Mouse (Mus musculus) neural tube, embryonic 13.5 days (tissue): ENCODE measurements around the gene Cd151. TPM values are rescaled to one million over a fixed set of nuclear protein-coding genes. Genes with fewer than 3 reads are reported as not detected.

Experiments used
- ATAC-seq: fragments of 200-750 bp; cut with Nextera tagmentation; 2 replicates; pipeline ENCODE4 v1.8.0; 2017; ENCODE audit warnings: low read depth, mild to moderate bottlenecking, moderate TSS enrichment, moderate library complexity
- H3K27ac ChIP-seq: fragments of 300-500 bp; sonication (generic); replicated peaks from 2 replicates; pipeline ENCODE4 v1.5.1; 2015; ENCODE audit warnings: moderate library complexity, mild to moderate bottlenecking, inconsistent platforms
- H3K27me3 ChIP-seq: fragments of 300-500 bp; sonication (generic); 2 replicates; pipeline ENCODE4 v1.6.1; 2015; ENCODE audit warnings: mild to moderate bottlenecking, inconsistent platforms
- H3K36me3 ChIP-seq: fragments of 300-500 bp; sonication (generic); 2 replicates; pipeline ENCODE4 v1.6.1; 2015; ENCODE audit warnings: mild to moderate bottlenecking, inconsistent platforms
- H3K4me1 ChIP-seq: fragments of 300-500 bp; sonication (generic); replicated peaks from 2 replicates; pipeline ENCODE4 v1.6.1; 2015; ENCODE audit warnings: inconsistent platforms
- H3K4me2 ChIP-seq: fragments of 300-500 bp; sonication (generic); 2 replicates; pipeline ENCODE4 v1.6.1; 2015; ENCODE audit warnings: inconsistent platforms, mild to moderate bottlenecking, moderate library complexity
- H3K4me3 ChIP-seq: fragments of 300-500 bp; sonication (generic); 2 replicates; pipeline ENCODE4 v1.5.1; 2015; ENCODE audit warnings: mild to moderate bottlenecking, inconsistent platforms
- H3K9ac ChIP-seq: fragments of 300-500 bp; sonication (generic); 2 replicates; pipeline ENCODE4 v1.6.1; 2015; ENCODE audit warnings: moderate library complexity, mild to moderate bottlenecking, inconsistent platforms
- H3K9me3 ChIP-seq: fragments of 300-500 bp; sonication (generic); 2 replicates; pipeline ENCODE4 v1.6.1; 2016; ENCODE audit warnings: inconsistent platforms
- WGBS: fragments of 180-500 bp; shearing (Covaris S2); methylation state at CpG from one replicate; pipeline ENCODE4 v1.1.7; 2015; 5-methylcytosine and 5-hydroxymethylcytosine counted together
- polyA plus RNA-seq: library from polyadenylated mRNA; unstranded; fragments of >200 nt; fragmentation: Nextera tagmentation; extraction: Ambion mirVana; gene quantifications from 2 replicates; pipeline ENCODE4 v1.2.1, GENCODE M21; 2015

The Cd151 gene
- polyA plus RNA-seq, 1 experiment from 2014 or later, result 22.7 TPM

DNA sequence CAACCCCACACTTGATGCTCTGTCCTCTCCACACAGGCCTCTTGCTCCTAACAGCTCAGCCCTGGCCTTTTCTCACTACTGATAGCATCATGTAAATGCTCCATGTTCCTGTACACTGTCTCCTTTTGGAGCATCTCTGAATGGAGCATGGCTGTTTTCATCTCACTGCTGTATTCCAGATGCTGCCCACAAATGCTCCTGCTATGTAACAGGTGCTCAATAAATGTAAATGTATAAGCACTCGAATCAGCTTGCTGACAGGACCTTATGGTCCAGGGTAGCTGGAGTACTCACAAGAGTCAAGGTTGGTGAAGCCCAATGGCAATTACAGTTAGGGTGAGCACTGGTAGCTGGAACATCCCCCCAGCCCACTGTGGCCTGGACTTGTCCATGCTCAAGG lies 4.0 kb downstream of the Cd151 start:
- peaks cover 34% of the 10 kb centered on the region for H3K36me3 ChIP-seq
- no peak overlapping the region for H3K4me3 ChIP-seq
- H3K27me3 ChIP-seq, result peaks cover 16% of the 10 kb centered on the region
- H3K4me2 ChIP-seq, result no peak overlapping the region
- WGBS, result 96% methylated on average over 1 of the region's 1 CpGs
- peaks cover 70% of the 10 kb centered on the region for H3K4me1 ChIP-seq
- no peak overlapping the region for H3K9ac ChIP-seq
- no peak for ATAC-seq
- H3K27ac ChIP-seq, result no peak overlapping the region
- no peaks in the 10 kb centered on the region for H3K9me3 ChIP-seq

DNA sequence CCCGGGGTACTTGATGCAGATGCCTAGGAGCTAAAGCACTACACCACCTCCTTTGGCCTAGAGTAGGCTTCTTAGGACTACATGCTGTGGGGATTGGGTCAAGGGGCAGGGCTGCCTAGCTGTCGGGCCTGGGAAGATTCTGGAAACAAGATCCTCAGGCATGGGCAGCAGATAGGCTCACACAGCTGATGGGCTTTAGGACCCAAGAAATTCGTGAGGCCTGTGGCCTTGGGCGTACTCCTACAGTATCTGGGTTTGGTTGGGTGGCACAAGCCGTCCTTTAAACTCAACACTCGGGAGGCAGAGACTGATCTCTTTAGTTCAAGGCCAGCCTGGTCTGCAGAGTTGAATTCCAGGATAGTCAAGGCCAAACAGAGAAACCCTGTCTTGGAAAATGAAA lies 5.0 kb downstream of the Cd151 start:
- no peak for ATAC-seq
- 85% methylated on average over 6 of the region's 6 CpGs for WGBS
- H3K4me2 ChIP-seq, result no peak overlapping the region

GRCm38 (mm10) chr7:141472763-141473162 lies 5.6 kb downstream of the Cd151 start:
- Histone ChIP-seq H3K4me2 (no peak overlapping the region), H3K27me3 (peaks cover 22% of the 10 kb centered on the region), H3K36me3 (peaks cover 34% of the 10 kb centered on the region), H3K9me3 (no peaks in the 10 kb centered on the region), H3K4me3 (no peak overlapping the region), H3K4me1 (peaks cover 72% of the 10 kb centered on the region), H3K9ac (no peak overlapping the region), H3K27ac (no peak overlapping the region)
- ATAC-seq, result no peak
- WGBS, result 92% methylated on average over 6 of the region's 6 CpGs

More for the DNA sequence above, 5.0 kb downstream of the Cd151 start:
- H3K27ac ChIP-seq, result no peak overlapping the region
- H3K4me1 ChIP-seq, result peaks cover 71% of the 10 kb centered on the region
- 0 out of 2 replicates have a peak overlapping the region, but pooled peaks have one; percentile 17 for H3K9ac ChIP-seq
- H3K4me3 ChIP-seq, result no peak overlapping the region
- peaks cover 34% of the 10 kb centered on the region for H3K36me3 ChIP-seq
- H3K9me3 ChIP-seq, result no peaks in the 10 kb centered on the region
- H3K27me3 ChIP-seq, result peaks cover 16% of the 10 kb centered on the region

DNA sequence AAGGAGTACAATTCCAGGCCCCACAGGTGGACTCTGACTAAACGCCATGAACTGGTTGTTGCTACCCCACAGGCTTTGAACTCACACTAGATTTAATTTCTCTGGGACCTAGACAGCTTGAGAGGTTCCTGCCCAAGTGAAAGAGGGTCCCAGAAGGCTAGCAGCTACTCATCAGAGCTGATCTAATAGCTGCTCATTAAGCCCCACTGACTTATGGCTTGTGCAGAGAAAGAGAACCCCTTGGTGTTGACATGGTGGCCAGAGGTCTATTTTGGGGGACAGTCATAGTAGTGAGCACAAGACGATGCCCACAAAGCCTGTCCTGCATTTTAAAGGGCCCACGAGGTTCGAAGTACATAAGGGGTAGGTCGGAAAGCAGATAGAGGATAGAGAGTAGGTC lies 7.0 kb downstream of the Cd151 start:
- WGBS, result 7% methylated on average over 5 of the region's 5 CpGs
- 0 out of 2 replicates have a peak overlapping the region, but pooled peaks have one; percentile 88 for H3K27ac ChIP-seq
- peaks cover 34% of the 10 kb centered on the region for H3K36me3 ChIP-seq
- ATAC-seq, result no peak
- peak overlapping the region; percentile 59 for H3K4me3 ChIP-seq
- peak overlapping the region; percentile 82 for H3K9ac ChIP-seq
- H3K9me3 ChIP-seq, result no peaks in the 10 kb centered on the region
- peak overlapping the region; percentile 94 for H3K4me2 ChIP-seq
- H3K4me1 ChIP-seq, result peaks cover 59% of the 10 kb centered on the region
- peaks cover 29% of the 10 kb centered on the region for H3K27me3 ChIP-seq

DNA sequence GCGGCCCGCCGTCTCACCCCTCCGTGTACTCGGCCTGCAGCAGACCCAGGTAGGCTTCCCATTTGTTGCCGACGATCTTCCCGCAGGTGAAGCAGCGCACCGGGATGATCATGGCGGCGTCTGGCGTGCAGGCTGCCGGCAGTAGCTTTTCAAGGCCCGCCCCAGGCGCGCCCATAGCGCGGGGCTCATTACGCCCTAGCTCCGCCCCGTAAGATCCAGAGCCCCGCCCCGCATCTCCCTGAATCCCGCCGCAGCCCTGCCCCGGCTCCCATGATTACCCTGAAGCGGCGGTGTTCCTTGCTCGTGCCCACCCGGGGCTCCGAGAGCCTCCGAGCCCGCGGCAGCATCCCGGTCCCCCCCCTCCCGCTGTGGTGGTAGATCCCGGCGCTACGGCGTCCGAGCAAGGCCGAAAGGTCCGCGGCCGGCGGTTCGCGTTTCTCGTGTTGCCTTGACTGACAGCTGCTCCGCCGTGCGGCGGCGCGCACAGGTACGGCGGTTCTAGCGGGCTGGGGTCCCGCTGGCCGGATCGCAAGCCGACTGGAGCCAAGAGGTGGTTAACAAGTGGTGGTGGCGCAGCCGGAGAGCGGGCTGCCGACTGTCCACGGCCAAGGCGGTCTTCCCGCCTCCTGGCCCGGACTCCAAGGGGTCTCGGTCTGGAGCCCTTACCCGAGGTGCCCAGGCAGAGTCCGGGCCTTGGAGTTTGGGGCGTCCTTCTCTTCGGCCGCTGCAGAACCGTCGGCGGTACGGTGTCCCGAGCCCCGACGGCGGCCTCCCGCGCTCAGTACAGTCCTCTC lies 8.0 kb downstream of the Cd151 start, which contains the start of the genes Polr2l and Tspan4:
Polr2l (minus strand) TSS at position 122 of the 794 bp plus-strand sequence.
Tspan4 (plus strand) TSS at position 230 of the 794 bp plus-strand sequence.
- Histone ChIP-seq H3K27me3 (peaks cover 29% of the 10 kb centered on the region), H3K4me2 (peak within 1 kb of the TSS; percentile 94), H3K27ac (peak within 1 kb of the TSS; percentile 88), H3K36me3 (peaks cover 26% of the 10 kb centered on the region), H3K4me3 (peak within 1 kb of the TSS; percentile 59), H3K9ac (peak within 1 kb of the TSS; percentile 82), H3K9me3 (no peaks in the 10 kb centered on the region), H3K4me1 (peaks cover 49% of the 10 kb centered on the region)
- peak; percentile 81 for ATAC-seq
- WGBS, result under 1% methylated on average over 87 of the region's 87 CpGs

- peak overlapping the region; percentile 61 for H3K27ac ChIP-seq
These were observed 8.6 kb downstream of the Cd151 start for GRCm38 (mm10) chr7:141475805-141476158.

GRCm38 (mm10) chr7:141476226-141476980 lies 9.2 kb downstream of the Cd151 start:
- peak overlapping the region; percentile 59 for H3K4me3 ChIP-seq
- 6% methylated on average over 15 of the region's 17 CpGs for WGBS
- peak overlapping the region; percentile 70 for H3K27ac ChIP-seq

More at GRCm38 (mm10) chr7:141475805-141476158, 8.6 kb downstream of the Cd151 start:
- H3K27me3 ChIP-seq, result peaks cover 29% of the 10 kb centered on the region
- no peaks in the 10 kb centered on the region for H3K9me3 ChIP-seq
- peaks cover 20% of the 10 kb centered on the region for H3K36me3 ChIP-seq
- H3K4me3 ChIP-seq, result peak overlapping the region; percentile 59
- under 1% methylated on average over 12 of the region's 12 CpGs for WGBS
- H3K4me2 ChIP-seq, result peak overlapping the region; percentile 94
- peak; percentile 0; the same call in 1 of the 2 replicates for ATAC-seq
- H3K4me1 ChIP-seq, result peaks cover 49% of the 10 kb centered on the region
- H3K9ac ChIP-seq, result peak overlapping the region; percentile 82

DNA sequence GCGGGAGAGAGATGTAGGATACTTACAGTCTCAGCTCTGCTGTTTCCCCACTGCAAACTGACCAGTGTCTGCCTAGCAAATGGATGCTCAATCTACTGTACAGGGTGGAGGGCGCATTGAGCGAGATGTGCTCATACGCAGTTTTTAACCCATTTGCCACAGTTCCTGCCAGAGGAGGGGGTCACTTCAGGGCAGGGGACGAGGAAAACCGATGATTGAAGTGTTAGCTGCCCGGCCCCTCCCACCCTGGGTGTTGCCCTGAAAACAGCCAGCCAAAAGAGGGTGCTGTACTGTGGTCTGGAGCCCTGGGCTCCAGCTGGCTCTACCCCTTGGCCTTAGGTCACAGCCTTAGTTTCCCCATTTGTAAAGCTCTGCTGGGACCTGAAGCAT lies 9.8 kb downstream of the Cd151 start:
- peak overlapping the region; percentile 94 for H3K4me2 ChIP-seq
- WGBS, result 19% methylated on average over 7 of the region's 7 CpGs
- H3K36me3 ChIP-seq, result peaks cover 10% of the 10 kb centered on the region
- peak overlapping the region; percentile 56 for H3K9ac ChIP-seq
- peaks cover 54% of the 10 kb centered on the region for H3K4me1 ChIP-seq
- no peak for ATAC-seq
- no peaks in the 10 kb centered on the region for H3K9me3 ChIP-seq
- peak overlapping the region; percentile 70 for H3K27ac ChIP-seq
- peaks cover 29% of the 10 kb centered on the region for H3K27me3 ChIP-seq
- H3K4me3 ChIP-seq, result peak overlapping the region; percentile 59; the same call in 1 of the 2 replicates

More at GRCm38 (mm10) chr7:141476226-141476980, 9.2 kb downstream of the Cd151 start:
- Histone ChIP-seq H3K27me3 (peaks cover 29% of the 10 kb centered on the region), H3K4me1 (peaks cover 50% of the 10 kb centered on the region), H3K9ac (peak overlapping the region; percentile 56), H3K4me2 (peak overlapping the region; percentile 94), H3K36me3 (peaks cover 14% of the 10 kb centered on the region), H3K9me3 (no peaks in the 10 kb centered on the region)
- peak; percentile 17; the same call in 1 of the 2 replicates for ATAC-seq

- 61% methylated on average over 4 of the region's 4 CpGs for WGBS
- Histone ChIP-seq H3K36me3 (peaks cover 2% of the 10 kb centered on the region), H3K9me3 (no peaks in the 10 kb centered on the region), H3K27ac (peak overlapping the region; percentile 38; the same call in 1 of the 2 replicates), H3K4me3 (no peak overlapping the region), H3K27me3 (peaks cover 31% of the 10 kb centered on the region), H3K4me2 (peak overlapping the region; percentile 94; the same call in 1 of the 2 replicates), H3K9ac (0 out of 2 replicates have a peak overlapping the region, but pooled peaks have one; percentile 5), H3K4me1 (peaks cover 61% of the 10 kb centered on the region)
- no peak for ATAC-seq
These were observed 10.5 kb downstream of the Cd151 start for GRCm38 (mm10) chr7:141477578-141478269.

DNA sequence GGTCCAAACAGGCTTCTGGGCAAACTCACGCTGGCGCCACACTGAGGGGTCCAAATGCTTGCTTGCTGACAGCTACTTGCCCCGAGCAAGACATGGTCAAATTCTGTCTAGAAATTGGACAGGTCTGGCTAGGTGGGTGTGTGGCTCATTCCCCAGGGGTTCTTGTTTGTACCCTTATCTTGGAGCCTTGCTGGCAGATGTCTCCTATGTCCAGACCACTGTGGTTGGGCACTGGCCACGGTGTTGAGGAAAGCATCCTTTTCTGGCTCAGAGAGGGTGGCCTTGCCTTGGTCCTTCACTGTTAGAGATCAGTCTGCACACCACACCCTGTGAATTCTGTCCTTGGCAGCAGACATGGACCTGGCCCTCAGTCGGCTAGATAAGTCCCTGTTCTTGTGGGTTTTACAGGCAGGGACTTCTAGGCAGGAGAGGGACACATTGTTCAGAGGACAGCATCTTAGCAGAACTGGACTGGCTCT lies 11.1 kb downstream of the Cd151 start:
- H3K4me2 ChIP-seq, result no peak overlapping the region
- 0 out of 2 replicates have a peak overlapping the region, but pooled peaks have one; percentile 17 for H3K9ac ChIP-seq
- no peak for ATAC-seq
- peaks cover 66% of the 10 kb centered on the region for H3K4me1 ChIP-seq
- no peak overlapping the region for H3K4me3 ChIP-seq
- peaks cover 37% of the 10 kb centered on the region for H3K27me3 ChIP-seq
- no peaks in the 10 kb centered on the region for H3K9me3 ChIP-seq
- H3K36me3 ChIP-seq, result no peaks in the 10 kb centered on the region
- 70% methylated on average over 5 of the region's 5 CpGs for WGBS
- peak overlapping the region; percentile 38; the same call in 1 of the 2 replicates for H3K27ac ChIP-seq

DNA sequence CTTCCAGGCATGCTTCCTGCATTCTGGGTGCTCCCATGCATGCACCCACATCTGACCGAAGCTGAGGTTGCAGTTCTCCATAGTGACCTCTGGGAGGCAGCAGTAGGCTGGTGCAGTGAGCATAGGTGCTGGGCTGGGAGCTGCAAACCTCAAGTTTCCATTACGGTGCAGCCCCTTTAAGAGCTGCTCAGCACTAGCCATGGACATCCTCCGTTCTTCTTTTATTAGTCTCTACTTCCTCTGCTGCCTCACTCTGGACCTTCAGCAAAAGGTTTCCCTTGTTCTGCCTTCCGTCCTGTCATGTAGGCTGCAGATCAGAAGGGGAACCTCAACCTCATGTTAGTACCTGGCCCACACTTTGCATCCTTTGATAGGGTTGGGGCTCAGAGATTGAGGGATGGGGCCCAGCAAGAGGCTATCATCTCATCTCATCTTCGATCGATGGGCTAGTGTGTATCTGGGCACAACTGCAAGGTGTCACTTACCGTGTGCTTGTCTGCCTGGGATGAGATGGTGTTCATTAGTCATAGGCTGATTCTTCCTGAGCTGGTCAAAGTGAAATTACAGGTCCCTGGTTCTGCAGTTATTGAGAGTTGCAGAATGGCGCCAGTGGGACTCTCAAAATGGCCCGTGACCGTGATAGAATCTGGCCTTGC lies 13.8 kb downstream of the Cd151 start:
- Histone ChIP-seq H3K9ac (peak overlapping the region; percentile 80), H3K27me3 (peaks cover 38% of the 10 kb centered on the region), H3K4me1 (peaks cover 73% of the 10 kb centered on the region), H3K27ac (peak overlapping the region; percentile 62), H3K36me3 (no peaks in the 10 kb centered on the region), H3K4me3 (peak overlapping the region; percentile 62), H3K9me3 (no peaks in the 10 kb centered on the region), H3K4me2 (peak overlapping the region; percentile 89)
- ATAC-seq, result peak; percentile 30
- 5% methylated on average over 10 of the region's 10 CpGs for WGBS
